Mouse (Mus musculus) limb, embryonic 14.5 days (tissue): ENCODE measurements around the gene Ptpn14. TPM values are rescaled to one million over a fixed set of nuclear protein-coding genes. Genes with fewer than 3 reads are reported as not detected.

Experiments
- ATAC-seq: fragments of 200-750 bp; cut with Nextera tagmentation; 2 replicates; pipeline ENCODE4 v1.8.0; 2017; ENCODE audit warnings: low read depth, moderate number of reproducible peaks, moderate TSS enrichment; ENCODE audit not compliant: low FRiP score
- DNase-seq: peaks from one replicate; pipeline ENCODE4 v3.0.0-alpha.2; 2015; ENCODE audit warnings: low spot score
- H3K27ac ChIP-seq: fragments of 300-500 bp; sonication (generic); replicated peaks from 2 replicates; pipeline ENCODE4 v1.5.1; 2014; ENCODE audit warnings: low read depth, mild to moderate bottlenecking, low read length, moderate library complexity, mixed read lengths
- H3K27me3 ChIP-seq: fragments of 300-500 bp; sonication (generic); 2 replicates; pipeline ENCODE4 v1.6.1; 2014; ENCODE audit warnings: low read length, mixed read lengths; ENCODE audit not compliant: control insufficient read depth, insufficient read depth
- H3K36me3 ChIP-seq: fragments of 300-500 bp; sonication (generic); 2 replicates; pipeline ENCODE4 v1.6.1; 2014; ENCODE audit warnings: mild to moderate bottlenecking, low read length, moderate library complexity, mixed read lengths; ENCODE audit not compliant: control insufficient read depth, insufficient read depth
- H3K4me1 ChIP-seq: fragments of 300-500 bp; sonication (generic); 2 replicates; pipeline ENCODE4 v1.6.1; 2014; ENCODE audit warnings: antibody characterized with exemption, low read length, mixed read lengths; ENCODE audit not compliant: control insufficient read depth, insufficient read depth
- H3K4me2 ChIP-seq: fragments of 300-500 bp; sonication (generic); replicated peaks from 2 replicates; pipeline ENCODE4 v1.6.1; 2014; ENCODE audit warnings: low read depth, mild to moderate bottlenecking, low read length, moderate library complexity; ENCODE audit not compliant: severe bottlenecking
- H3K4me3 ChIP-seq: fragments of 300-500 bp; sonication (generic); replicated peaks from 2 replicates; pipeline ENCODE4 v1.5.1; 2014; ENCODE audit warnings: low read length
- H3K9ac ChIP-seq: fragments of 300-500 bp; sonication (generic); 2 replicates; pipeline ENCODE4 v1.6.1; 2014; ENCODE audit warnings: mild to moderate bottlenecking, low read depth, low read length, moderate library complexity; ENCODE audit not compliant: severe bottlenecking
- H3K9me3 ChIP-seq: fragments of 300-500 bp; sonication (generic); 2 replicates; pipeline ENCODE4 v1.6.1; 2016; ENCODE audit warnings: low read length; ENCODE audit not compliant: control insufficient read depth
- POLR2A ChIP-seq: fragments of 200-500 bp; IDR thresholded peaks from 2 replicates; pipeline ENCODE4 v1.8.0; 2012; ENCODE audit warnings: inconsistent platforms, mild to moderate bottlenecking, moderate library complexity, borderline replicate concordance; ENCODE audit not compliant: insufficient read depth, insufficient read length; ENCODE audit errors: extremely low read depth
- WGBS: fragments of 180-500 bp; shearing (Covaris S2); extraction: QIAGEN DNeasy Blood & Tissue Kit; methylation state at CpG from one replicate; pipeline ENCODE4 v1.1.7; 2014; 5-methylcytosine and 5-hydroxymethylcytosine counted together
- polyA plus RNA-seq, 2 experiments: library from polyadenylated mRNA; depleted of rRNA in 1 of 2; stranded (reverse) in 1 of 2; unstranded in 1 of 2; fragments of >200 nt; fragmentation: Nextera tagmentation in 1 of 2; extraction: Ambion mirVana in 1 of 2; gene quantifications; 2 replicates each; pipeline versions ENCODE4 v1.2.1 to v1.2.3; 2012 to 2014

Ptpn14 gene
- polyA plus RNA-seq, 2 experiments, result 16.1 to 21.8 TPM

DNA sequence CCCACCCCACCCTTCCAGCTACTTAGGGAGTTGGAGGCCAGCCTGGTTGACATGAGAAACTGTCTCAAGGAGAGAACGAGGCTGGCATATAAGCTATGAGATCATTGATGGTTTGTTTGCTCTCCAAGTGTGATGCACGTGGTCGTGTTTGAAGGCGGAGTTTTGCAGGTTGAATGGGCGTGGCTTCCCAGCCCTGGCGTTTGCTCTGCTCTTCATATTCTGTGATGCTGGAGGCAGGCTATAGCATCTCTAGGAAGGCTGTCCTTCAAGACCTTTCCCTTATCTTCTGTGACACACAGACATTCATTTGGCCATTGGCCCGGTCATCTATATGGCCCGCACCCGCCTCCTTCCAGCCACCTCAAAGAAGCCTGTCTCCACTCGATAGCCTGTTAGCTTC is 39.1 kb downstream of the Ptpn14 start:
- no peak for ATAC-seq
- Histone ChIP-seq H3K4me2 (no peak overlapping the region), H3K9me3 (no peaks in the 10 kb centered on the region), H3K4me1 (0 out of 2 replicates have a peak, but pooled peaks cover 9% of the 10 kb centered on the region), H3K36me3 (no peaks in the 10 kb centered on the region), H3K9ac (no peak overlapping the region), H3K27ac (no peak overlapping the region), H3K27me3 (no peaks in the 10 kb centered on the region), H3K4me3 (no peak overlapping the region)
- WGBS, result 63% methylated on average over 10 of the region's 10 CpGs
- TF ChIP-seq POLR2A, result no peak
- DNase-seq, result no peak

DNA sequence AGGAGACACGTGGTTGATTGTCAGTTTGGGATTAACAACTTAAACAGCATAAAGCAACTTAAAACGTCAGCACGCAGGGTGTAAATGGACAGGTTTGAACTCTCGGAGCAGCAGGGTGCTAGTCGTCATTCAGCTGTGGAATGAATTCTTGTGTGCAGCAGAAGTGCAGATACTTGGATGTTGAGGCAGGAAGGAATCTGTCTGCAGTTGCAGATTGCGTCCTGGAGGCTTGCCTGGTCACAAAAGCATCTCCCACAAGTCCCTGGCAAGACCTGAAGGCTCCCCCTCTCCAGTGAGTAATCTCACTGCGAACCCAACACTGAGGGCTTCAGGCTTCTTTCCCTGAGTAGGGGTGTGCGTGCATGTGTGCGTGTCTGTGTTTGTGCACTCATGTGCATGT is 39.8 kb downstream of the Ptpn14 start:
- Histone ChIP-seq H3K4me2 (no peak overlapping the region), H3K27me3 (no peaks in the 10 kb centered on the region), H3K4me1 (0 out of 2 replicates have a peak, but pooled peaks cover 9% of the 10 kb centered on the region), H3K4me3 (no peak overlapping the region), H3K9ac (no peak overlapping the region), H3K9me3 (no peaks in the 10 kb centered on the region), H3K27ac (no peak overlapping the region), H3K36me3 (no peaks in the 10 kb centered on the region)
- DNase-seq (no peak), ATAC-seq (no peak)
- no peak for TF ChIP-seq POLR2A
- 64% methylated on average over 9 of the region's 9 CpGs for WGBS

DNA sequence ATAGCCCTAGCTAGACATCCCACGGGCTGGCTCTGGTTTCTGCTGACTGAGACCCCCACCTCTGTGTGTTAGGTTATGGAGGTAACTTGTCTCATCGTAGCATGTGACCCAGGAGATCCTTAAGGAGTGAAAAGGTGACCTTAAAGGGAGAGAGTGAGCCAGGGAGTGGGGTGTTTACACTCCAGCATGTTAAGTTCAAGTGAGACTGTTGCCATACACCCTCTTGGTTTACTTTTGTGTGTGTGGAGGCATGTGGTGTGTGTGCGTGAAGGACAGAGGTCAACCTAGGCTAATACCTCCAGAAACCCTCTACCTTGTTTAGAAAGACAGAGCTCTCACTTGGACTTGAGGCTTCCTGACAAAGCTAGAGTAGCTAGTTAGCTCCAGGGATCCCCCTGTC is 42.4 kb downstream of the Ptpn14 start:
- no peaks in the 10 kb centered on the region for H3K36me3 ChIP-seq
- no peak overlapping the region for H3K4me3 ChIP-seq
- H3K27me3 ChIP-seq, result no peaks in the 10 kb centered on the region
- peaks cover 13% of the 10 kb centered on the region for H3K4me1 ChIP-seq
- WGBS, result 76% methylated on average over 3 of the region's 3 CpGs
- H3K27ac ChIP-seq, result no peak overlapping the region
- TF ChIP-seq POLR2A, result no peak
- ATAC-seq, result no peak
- no peak for DNase-seq
- no peak overlapping the region for H3K4me2 ChIP-seq
- H3K9me3 ChIP-seq, result no peaks in the 10 kb centered on the region
- H3K9ac ChIP-seq, result no peak overlapping the region

DNA sequence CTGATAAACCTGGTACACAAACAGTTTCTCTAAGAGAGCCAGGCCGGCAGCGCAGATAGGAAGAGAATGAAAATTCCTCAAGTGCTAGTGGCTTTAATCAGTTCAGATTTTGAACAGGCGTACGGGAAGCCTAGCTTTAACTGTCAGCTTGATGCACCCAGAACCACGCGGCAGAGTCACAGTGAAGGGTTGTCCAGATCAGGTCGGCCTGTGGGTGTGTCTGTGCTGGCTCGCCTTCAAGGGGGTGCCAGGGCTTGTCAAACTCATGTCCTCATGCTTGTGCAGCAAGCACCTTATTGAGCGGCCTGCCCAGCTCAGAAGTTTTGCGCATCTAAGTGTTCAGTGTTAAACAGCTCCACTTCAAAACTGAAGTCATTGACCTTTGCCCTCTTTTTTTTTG is 44.6 kb downstream of the Ptpn14 start:
- Histone ChIP-seq H3K4me3 (no peak overlapping the region), H3K27ac (no peak overlapping the region), H3K4me2 (no peak overlapping the region), H3K9me3 (no peaks in the 10 kb centered on the region), H3K4me1 (peaks cover 13% of the 10 kb centered on the region), H3K27me3 (no peaks in the 10 kb centered on the region), H3K9ac (no peak overlapping the region), H3K36me3 (no peaks in the 10 kb centered on the region)
- no peak for DNase-seq
- no peak for TF ChIP-seq POLR2A
- no peak for ATAC-seq
- 85% methylated on average over 10 of the region's 10 CpGs for WGBS

DNA sequence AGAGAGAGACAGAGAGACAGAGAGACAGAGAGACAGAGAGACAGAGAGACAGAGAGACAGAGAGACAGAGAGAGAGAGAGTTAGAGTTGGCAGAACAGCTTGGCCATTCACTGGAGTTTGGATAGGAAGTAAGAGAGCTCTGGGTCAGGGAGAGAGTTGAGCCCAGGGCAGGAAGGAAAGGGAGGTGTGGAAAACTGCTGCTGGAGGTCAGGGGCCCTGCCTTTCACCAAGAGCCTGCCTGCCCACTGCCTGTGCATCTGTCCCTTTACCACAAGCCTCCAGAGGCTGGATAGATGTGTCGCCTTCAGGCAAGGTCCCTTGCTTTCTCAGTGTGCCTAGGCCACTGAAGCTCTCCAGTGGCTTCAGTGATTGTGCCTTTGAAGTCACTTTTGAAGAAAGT is 46.7 kb downstream of the Ptpn14 start:
- DNase-seq (no peak), ATAC-seq (no peak)
- H3K9ac ChIP-seq, result no peak overlapping the region
- H3K4me3 ChIP-seq, result no peak overlapping the region
- no peak for TF ChIP-seq POLR2A
- peaks cover 32% of the 10 kb centered on the region for H3K4me1 ChIP-seq
- H3K27me3 ChIP-seq, result no peaks in the 10 kb centered on the region
- no peaks in the 10 kb centered on the region for H3K36me3 ChIP-seq
- H3K9me3 ChIP-seq, result no peaks in the 10 kb centered on the region
- H3K27ac ChIP-seq, result no peak overlapping the region
- no peak overlapping the region for H3K4me2 ChIP-seq
- WGBS, result 83% methylated on average over 1 of the region's 1 CpGs

DNA sequence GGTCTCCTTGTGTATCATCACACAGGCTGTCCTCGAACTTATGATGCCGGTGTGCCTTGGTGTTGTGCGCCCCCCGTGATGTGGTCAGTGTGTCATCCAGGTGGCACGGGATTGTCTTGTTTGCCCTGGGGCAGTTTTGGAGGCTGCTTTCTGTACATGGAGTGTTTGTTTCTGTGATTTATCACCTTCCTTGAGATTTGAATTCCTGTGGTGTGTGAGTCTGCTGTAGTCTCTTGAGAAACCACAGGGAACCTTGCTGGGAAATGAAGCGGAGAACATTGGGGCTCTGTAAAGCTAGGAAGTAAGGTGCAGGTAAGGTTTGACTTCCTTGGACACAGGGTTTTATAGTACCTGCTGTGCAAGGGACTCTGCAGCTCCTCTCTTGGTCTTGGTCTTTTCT is 49.1 kb downstream of the Ptpn14 start:
- no peak overlapping the region for H3K9ac ChIP-seq
- no peak for DNase-seq
- no peaks in the 10 kb centered on the region for H3K27me3 ChIP-seq
- 73% methylated on average over 6 of the region's 6 CpGs for WGBS
- peak overlapping the region; percentile 6; the same call in 1 of the 2 replicates for H3K27ac ChIP-seq
- H3K4me1 ChIP-seq, result peaks cover 31% of the 10 kb centered on the region
- ATAC-seq, result no peak
- H3K36me3 ChIP-seq, result no peaks in the 10 kb centered on the region
- no peak overlapping the region for H3K4me2 ChIP-seq
- TF ChIP-seq POLR2A, result no peak
- no peaks in the 10 kb centered on the region for H3K9me3 ChIP-seq
- H3K4me3 ChIP-seq, result no peak overlapping the region
